Mouse (Mus musculus): ENCODE measurements around the gene Spint4. TPM values are rescaled to one million over a fixed set of nuclear protein-coding genes. Genes with fewer than 3 reads are reported as not detected.

The Spint4 gene
- total RNA-seq, 1 experiment from 2014 or later = not detected

DNA sequence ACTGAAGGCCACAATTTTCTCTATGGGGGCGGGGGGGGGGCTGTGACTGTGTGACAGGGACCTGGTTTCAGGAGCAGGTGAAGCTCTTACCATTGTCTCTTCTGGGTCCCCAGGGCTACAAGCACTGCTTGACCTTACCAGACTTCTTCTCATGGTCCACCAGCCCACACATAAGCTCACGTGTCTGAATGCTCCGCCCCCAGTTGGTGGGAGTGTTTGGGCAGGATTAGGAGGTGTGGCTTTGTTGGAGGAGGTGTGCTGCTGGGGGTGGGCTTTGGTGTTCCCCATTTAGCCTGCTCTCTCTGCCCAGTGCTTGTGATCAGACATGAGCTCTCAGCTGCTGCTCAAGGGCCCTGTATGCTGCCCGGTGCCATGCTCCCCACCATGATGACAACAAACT lies 25.0 kb downstream of the Spint4 start:
- no peak for ATAC-seq (replicated peaks; ENCODE audit: insufficient number of reproducible peaks, low FRiP score, low TSS enrichment, poor library complexity, severe bottlenecking)

- peak; percentile 71 for ATAC-seq (replicated peaks; ENCODE audit: insufficient number of reproducible peaks, low FRiP score, low TSS enrichment, poor library complexity, severe bottlenecking)
Observed at GRCm38 (mm10) chr2:164725895-164726619, 27.8 kb downstream of the Spint4 start.

GRCm38 (mm10) chr2:164731719-164732118 lies 33.4 kb downstream of the Spint4 start:
- no peak for ATAC-seq (replicated peaks; ENCODE audit: insufficient number of reproducible peaks, low FRiP score, low TSS enrichment, poor library complexity, severe bottlenecking)

- no peak for ATAC-seq (replicated peaks; ENCODE audit: insufficient number of reproducible peaks, low FRiP score, low TSS enrichment, poor library complexity, severe bottlenecking)
Observed at GRCm38 (mm10) chr2:164733259-164733658, 35.0 kb downstream of the Spint4 start.

- no peak for ATAC-seq (replicated peaks; ENCODE audit: insufficient number of reproducible peaks, low FRiP score, low TSS enrichment, poor library complexity, severe bottlenecking)
Observed at GRCm38 (mm10) chr2:164734839-164735238, 36.5 kb downstream of the Spint4 start.

DNA sequence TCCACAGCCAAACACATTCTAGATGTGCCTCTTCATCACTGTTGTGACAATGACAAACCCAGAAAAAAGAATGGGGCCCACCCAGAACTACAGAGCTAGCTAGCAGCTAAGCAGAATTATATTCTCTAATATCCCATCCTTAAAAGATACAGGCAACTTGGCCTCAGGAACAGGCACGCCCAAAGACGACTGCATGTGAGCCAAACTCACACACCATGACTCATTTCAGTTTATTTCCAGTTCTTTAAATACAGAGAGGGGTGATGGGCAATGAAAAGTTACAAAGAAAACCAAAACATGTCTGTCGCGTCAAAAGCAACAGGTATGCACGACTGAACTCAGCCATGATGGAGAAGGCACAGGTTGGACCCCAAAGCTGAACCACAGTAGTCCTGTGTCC lies 37.1 kb downstream of the Spint4 start:
- no peak for ATAC-seq (replicated peaks; ENCODE audit: insufficient number of reproducible peaks, low FRiP score, low TSS enrichment, poor library complexity, severe bottlenecking)

DNA sequence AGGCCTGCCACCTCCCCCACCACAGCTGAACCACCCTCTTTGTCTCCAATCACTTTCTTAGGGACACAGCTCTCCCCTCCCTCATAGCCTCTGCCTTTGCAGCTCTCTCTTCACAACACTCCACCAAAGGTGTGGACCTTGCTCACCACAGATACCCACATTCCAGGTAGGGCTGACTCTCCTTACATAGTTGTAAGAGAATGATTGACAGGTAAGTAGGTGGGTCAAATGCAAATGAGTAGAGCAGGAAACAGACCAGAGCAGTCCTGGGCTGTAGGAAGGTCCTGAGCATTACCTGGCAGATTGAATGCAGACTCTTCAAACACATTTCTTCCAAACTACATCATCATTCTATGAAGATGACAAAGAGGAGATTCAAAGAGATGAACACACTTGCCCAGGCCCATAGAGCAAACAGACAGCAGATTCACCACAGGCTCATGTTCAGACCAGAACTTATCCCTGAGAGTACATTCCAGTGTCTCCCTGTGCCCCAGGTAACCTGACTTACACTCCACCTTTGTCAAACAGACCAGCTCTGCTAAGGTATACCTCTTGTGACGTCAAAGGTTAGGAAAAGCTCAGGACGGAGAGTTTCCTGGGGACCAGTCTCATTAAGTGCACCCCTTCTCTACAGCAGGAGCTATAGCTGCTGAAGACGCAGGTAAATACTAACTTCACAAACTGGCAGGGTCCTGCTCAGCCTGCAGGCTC lies 39.2 kb downstream of the Spint4 start:
- ATAC-seq (replicated peaks; ENCODE audit: insufficient number of reproducible peaks, low FRiP score, low TSS enrichment, poor library complexity, severe bottlenecking) = no peak

DNA sequence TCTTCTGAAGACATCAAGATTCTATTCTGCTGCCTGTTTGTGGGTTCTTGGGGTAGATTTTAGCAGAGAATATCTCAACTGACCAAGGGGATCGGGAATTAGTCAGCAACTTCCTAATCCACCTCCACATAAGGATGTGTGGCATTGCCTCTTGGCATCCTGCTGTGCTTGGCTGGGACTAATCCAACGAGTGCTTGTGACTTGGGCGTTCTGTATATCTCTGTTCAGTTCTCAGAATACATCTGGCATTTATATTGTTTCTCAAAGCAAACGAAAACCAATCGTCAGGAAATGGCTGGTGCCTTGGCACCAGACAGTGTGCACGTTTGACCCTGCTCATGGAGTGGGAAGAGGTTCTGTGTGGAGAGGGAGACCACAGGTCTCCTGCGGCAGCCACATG lies 41.6 kb downstream of the Spint4 start:
- ATAC-seq (replicated peaks; ENCODE audit: insufficient number of reproducible peaks, low FRiP score, low TSS enrichment, poor library complexity, severe bottlenecking) = no peak

DNA sequence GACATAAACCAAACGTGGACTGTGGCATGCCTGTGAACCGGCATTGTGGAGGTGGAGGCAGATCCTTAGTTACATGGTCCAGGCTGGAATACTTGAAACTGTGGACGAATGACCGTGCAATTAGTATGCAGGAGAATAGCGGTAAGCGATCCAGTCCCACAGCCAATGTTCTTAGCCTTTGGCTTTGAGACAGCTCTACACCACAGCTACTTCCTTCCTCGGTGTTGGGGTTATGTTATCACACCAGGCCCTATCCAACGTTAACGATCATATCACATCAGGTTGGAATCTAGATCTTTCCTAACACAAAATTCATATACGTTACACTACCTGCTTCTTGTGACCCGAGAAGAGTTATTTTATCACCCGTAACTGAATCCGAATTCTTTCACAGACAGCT lies 46.7 kb downstream of the Spint4 start:
- ATAC-seq (replicated peaks; ENCODE audit: insufficient number of reproducible peaks, low FRiP score, low TSS enrichment, poor library complexity, severe bottlenecking) = no peak

DNA sequence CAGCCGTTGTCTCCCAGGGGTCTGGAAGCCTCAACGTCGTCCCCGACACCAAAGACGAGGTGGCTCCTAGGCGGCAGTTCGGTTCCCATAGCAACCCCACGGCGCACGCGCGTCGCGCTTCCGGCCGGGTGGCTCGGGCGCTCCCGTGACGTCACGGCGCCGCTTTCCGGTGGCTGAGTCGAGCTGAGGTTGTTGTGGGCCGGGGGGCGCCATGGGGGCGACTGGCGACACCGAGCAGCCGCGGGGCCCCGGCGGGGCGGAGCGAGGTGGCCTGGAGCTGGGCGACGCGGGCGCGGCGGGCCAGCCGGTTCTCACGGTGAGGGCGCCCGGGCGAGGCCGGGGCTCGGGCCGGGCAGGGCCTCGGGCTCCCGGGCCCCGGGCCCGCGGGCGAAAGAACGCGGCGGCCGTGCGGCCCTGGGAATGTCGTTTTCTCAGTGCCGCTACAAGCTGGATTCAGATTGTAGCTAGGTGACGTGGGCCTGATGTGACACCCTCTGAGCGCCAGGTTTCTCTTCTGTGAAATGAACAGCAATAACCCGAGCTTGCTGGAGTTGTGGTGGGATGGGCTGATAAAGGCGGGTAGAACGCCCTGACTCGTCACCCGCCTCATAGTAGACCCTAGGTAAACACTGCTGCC lies 47.7 kb downstream of the Spint4 start, which contains the start of the genes Wfdc3 and Dnttip1:
Gene Wfdc3, minus strand, starts transcription at position 89 of the 637 bp plus-strand sequence.
Gene Dnttip1, plus strand, starts transcription at position 141 of the 637 bp plus-strand sequence.
- peak; percentile 76 for ATAC-seq (replicated peaks; ENCODE audit: insufficient number of reproducible peaks, low FRiP score, low TSS enrichment, poor library complexity, severe bottlenecking)

DNA sequence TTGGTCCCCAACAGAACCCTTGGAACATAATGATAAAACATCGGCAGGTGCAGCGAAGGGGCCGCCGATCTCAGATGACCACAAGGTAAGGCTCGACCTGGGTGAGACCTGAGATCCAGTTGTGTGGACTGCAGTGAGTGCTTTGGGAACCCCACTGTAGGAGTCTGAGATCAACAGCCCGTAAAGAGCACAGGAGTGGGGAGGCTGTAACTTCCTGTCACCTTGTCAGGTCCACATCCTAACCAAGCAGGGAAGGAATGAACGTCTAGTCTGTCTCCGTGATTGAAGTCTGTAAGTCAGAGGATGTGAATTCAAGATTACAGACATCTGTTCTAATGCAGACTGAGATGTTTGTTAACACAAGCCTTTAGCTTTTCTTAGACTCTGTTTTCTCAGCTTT lies 48.4 kb downstream of the Spint4 start:
- no peak for ATAC-seq (replicated peaks; ENCODE audit: insufficient number of reproducible peaks, low FRiP score, low TSS enrichment, poor library complexity, severe bottlenecking)

- ATAC-seq (replicated peaks; ENCODE audit: insufficient number of reproducible peaks, low FRiP score, low TSS enrichment, poor library complexity, severe bottlenecking) = no peak
Observed at GRCm38 (mm10) chr2:164748191-164748590, 49.9 kb downstream of the Spint4 start.

- ATAC-seq (replicated peaks; ENCODE audit: insufficient number of reproducible peaks, low FRiP score, low TSS enrichment, poor library complexity, severe bottlenecking) = no peak
Observed at GRCm38 (mm10) chr2:164748991-164749390, 50.7 kb downstream of the Spint4 start.

Other genes starting within 250 kb of the Spint4 start
- 17.0 to 30.1 TPM (median 24.9 TPM) in 3 replicates for gene Sys1, start 241.5 kb upstream of the Spint4 start, total RNA-seq (2017)
- 4.9 TPM in 1 of 3 replicates, not detected in the others for gene Gm20458, start 237.5 kb upstream of the Spint4 start, total RNA-seq (2017)
- gene Trp53tg5, start 224.8 kb upstream of the Spint4 start, total RNA-seq (2017) = 0.68 TPM in 1 of 3 replicates, not detected in the others
- 3.1 to 12.6 TPM (median 7.4 TPM) in 3 replicates for gene Dbndd2, start 212.4 kb upstream of the Spint4 start, total RNA-seq (2017)
- 12.6 to 37.4 TPM (median 13.3 TPM) in 3 replicates for gene Pigt, start 201.0 kb upstream of the Spint4 start, total RNA-seq (2017)
- 1.4 TPM in 1 of 3 replicates, not detected in the others for gene Wfdc2, start 136.1 kb upstream of the Spint4 start, total RNA-seq (2017)
- gene Spint3, start 125.0 kb upstream of the Spint4 start, total RNA-seq (2017) = not detected in 3 replicates
- gene Wfdc6a, start 113.1 kb upstream of the Spint4 start, total RNA-seq (2017) = 0.87 TPM in 1 of 3 replicates, not detected in the others
- gene Eppin, start 104.9 kb upstream of the Spint4 start, total RNA-seq (2017) = not detected in 3 replicates
- gene Wfdc6b, start 85.0 kb upstream of the Spint4 start, total RNA-seq (2017) = not detected in 3 replicates
- not detected in 3 replicates for gene Wfdc8, start 84.9 kb upstream of the Spint4 start, total RNA-seq (2017)
- gene Wfdc16, start 59.7 kb upstream of the Spint4 start, total RNA-seq (2017) = not detected in 3 replicates
- not detected in 3 replicates for gene Wfdc10, start 42.5 kb upstream of the Spint4 start, total RNA-seq (2017)
- not detected in 3 replicates for gene Wfdc9, start 41.9 kb upstream of the Spint4 start, total RNA-seq (2017)
- not detected in 3 replicates for gene Wfdc11, start 24.4 kb upstream of the Spint4 start, total RNA-seq (2017)
- not detected in 3 replicates for gene Wfdc13, start 13.4 kb upstream of the Spint4 start, total RNA-seq (2017)
- gene Spint5, start 16.8 kb downstream of the Spint4 start, total RNA-seq (2017) = not detected in 3 replicates
- gene Wfdc3, start 47.4 kb downstream of the Spint4 start, total RNA-seq (2017) = not detected in 3 replicates
- 18.2 to 23.6 TPM (median 20.1 TPM) in 3 replicates for gene Dnttip1, start 47.5 kb downstream of the Spint4 start, total RNA-seq (2017)
- gene Ube2c, start 71.4 kb downstream of the Spint4 start, total RNA-seq (2017) = 2.7 to 5.1 TPM (median 3.5 TPM) in 3 replicates
- gene Tnnc2, start 81.5 kb downstream of the Spint4 start, total RNA-seq (2017) = not detected in 3 replicates
- gene Snx21, start 87.3 kb downstream of the Spint4 start, total RNA-seq (2017) = 2.9 to 6.0 TPM (median 5.5 TPM) in 3 replicates
- gene Acot8, start 106.4 kb downstream of the Spint4 start, total RNA-seq (2017) = 31.0 to 45.3 TPM (median 42.4 TPM) in 3 replicates
- 1.2 to 5.3 TPM (median 1.9 TPM) in 3 replicates for gene Zswim3, start 106.6 kb downstream of the Spint4 start, total RNA-seq (2017)
- 0.67 to 1.8 TPM (median 1.7 TPM) in 3 replicates for gene Zswim1, start 124.2 kb downstream of the Spint4 start, total RNA-seq (2017)
- gene Spata25, start 130.0 kb downstream of the Spint4 start, total RNA-seq (2017) = not detected in 3 replicates
- gene Ctsa, start 134.4 kb downstream of the Spint4 start, total RNA-seq (2017) = 283 to 459 TPM (median 330 TPM) in 3 replicates
- 0.97 to 3.0 TPM (median 2.3 TPM) in 3 replicates for gene Neurl2, start 135.0 kb downstream of the Spint4 start, total RNA-seq (2017)
- gene Pltp, start 159.2 kb downstream of the Spint4 start, total RNA-seq (2017) = 37.3 to 58.3 TPM (median 46.8 TPM) in 3 replicates
- gene Pcif1, start 180.8 kb downstream of the Spint4 start, total RNA-seq (2017) = 60.0 to 62.1 TPM (median 60.1 TPM) in 3 replicates
- gene Zfp335, start 213.3 kb downstream of the Spint4 start, total RNA-seq (2017) = 9.1 to 21.0 TPM (median 12.5 TPM) in 3 replicates
- gene Mmp9, start 242.3 kb downstream of the Spint4 start, total RNA-seq (2017) = 1.7 to 19.4 TPM (median 15.0 TPM) in 3 replicates